Mouse (Mus musculus) spleen, adult 18-20 months (tissue): Measurements from ENCODE around the gene Clstn2.

ENCODE experiments used
- DNase-seq, 2 experiments: peaks; one replicate each; pipeline ENCODE4 v3.0.0; 2022; ENCODE audit warnings: mixed read lengths in 2 of 2

Clstn2 gene

DNA sequence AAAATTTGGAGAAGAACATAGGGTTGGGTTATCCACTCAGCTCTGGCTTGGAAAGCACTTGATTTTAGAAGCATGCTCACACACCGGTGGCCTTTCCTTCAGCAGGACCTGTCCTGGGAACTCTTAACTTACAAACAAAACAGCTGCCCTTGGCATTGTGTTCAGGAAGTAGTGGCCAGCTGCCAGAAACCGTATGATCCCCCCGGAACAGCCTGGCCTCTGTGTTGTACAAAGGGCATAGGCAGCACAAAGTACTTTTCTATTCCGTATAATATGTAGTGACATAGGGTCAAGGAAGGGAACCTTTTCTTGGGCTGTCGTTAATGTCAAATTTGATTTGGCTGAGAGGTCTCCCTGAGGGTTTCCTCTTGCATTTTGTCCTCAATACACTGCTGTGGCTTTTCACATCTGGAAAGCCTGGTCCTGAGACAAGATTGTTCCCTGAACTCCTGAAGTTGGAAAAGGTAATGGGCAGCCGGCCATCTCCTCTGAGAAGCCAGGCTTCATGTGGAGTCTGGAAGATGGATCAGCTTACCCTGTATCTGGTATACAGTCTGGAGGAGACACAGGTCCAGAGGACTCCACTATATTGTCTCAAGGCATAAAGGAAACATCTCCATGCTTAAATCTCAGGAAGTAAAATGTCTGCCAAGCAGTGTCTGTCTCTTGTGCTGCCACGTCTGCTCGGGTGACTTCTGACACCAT is 494.8 kb downstream of the Clstn2 start:
- DNase-seq: no peak

- DNase-seq: no peak
These were observed 498.8 kb downstream of the Clstn2 start for GRCm38 (mm10) chr9:97534196-97534595.

GRCm38 (mm10) chr9:97533306-97533705 is 499.7 kb downstream of the Clstn2 start:
- DNase-seq: no peak

DNA sequence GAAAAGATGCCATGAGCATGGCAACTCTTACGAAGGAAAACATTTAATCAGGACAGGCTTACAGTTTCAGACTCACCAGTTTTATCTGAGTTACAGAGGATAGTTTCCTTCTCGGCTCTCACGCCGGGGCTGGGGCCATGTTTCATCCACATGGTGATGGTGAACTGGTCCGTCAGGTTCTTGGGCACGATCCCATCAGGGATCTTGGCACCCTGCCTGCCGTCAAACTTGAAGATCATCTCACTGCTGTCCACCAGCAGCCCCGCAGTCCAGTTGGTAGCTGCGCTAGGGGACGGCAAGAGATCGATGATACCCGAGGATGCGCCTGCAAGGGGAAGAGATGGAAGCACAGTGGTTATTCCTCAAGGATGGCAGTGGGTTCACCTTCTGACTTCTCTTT is 500.4 kb downstream of the Clstn2 start:
- no peak for DNase-seq

GRCm38 (mm10) chr9:97527926-97528325 is 505.1 kb downstream of the Clstn2 start:
- DNase-seq: no peak

- DNase-seq: no peak
These were observed 505.7 kb downstream of the Clstn2 start for GRCm38 (mm10) chr9:97527276-97527675.

DNA sequence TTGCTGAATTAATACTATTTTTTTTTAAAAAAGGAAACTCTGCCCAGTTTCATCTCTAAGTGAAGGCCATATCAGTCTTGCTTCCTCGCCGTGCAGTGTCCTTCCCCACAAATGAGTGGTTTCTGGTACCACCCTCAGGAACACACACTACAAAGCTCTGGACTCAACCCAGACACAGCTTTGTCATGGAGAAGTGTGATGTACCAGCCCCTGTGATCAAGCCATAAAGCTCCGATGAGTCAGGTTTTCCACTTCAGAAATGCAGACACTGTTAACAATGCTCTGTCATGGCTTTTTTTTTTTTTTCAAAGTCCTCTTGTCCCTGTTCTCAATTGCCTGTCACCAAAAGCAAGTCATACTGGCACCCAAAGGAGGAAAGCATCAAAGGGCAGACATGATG is 507.4 kb downstream of the Clstn2 start:
- no peak for DNase-seq

GRCm38 (mm10) chr9:97524861-97525260 is 508.1 kb downstream of the Clstn2 start:
- DNase-seq: no peak

DNA sequence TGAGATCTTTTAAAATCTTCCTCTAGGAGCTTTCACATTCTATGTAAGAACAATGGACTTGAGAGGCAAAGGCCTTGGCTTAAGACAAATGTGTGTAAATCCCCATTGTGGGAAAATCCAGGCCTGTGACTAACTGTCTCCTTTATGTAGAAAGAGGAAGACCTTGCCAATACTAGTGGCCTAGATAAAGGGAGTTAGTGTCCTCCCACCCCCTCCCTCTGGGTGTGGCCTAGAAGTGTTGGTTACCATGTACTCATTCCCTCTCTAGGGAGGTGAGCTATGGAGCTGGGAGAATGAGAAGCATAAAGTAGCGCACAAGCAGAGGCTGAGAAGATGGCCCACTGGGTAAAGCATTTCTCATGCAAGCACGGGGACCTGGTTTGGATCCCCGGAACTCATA is 512.2 kb downstream of the Clstn2 start:
- DNase-seq: no peak

DNA sequence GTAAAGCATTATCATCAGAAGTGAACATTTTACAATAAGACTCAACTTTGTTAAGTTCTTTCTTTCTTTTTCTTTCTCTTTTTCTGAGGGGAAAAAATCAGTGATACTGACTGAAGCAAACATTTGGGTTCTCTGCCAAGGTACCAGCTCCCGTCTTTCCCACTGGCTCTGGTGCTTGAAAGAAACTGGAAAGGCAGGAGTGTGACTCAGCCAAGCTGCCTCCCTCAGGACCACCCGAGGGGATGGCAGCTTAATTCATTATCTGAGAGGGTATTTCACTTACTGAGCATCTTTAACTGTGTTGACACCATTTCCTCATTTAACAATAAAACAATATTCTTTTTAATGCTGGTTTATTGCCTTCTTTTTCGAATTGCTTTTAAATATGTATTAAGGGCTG is 516.0 kb downstream of the Clstn2 start:
- no peak for DNase-seq

GRCm38 (mm10) chr9:97514639-97515038 is 518.3 kb downstream of the Clstn2 start:
- no peak for DNase-seq

DNA sequence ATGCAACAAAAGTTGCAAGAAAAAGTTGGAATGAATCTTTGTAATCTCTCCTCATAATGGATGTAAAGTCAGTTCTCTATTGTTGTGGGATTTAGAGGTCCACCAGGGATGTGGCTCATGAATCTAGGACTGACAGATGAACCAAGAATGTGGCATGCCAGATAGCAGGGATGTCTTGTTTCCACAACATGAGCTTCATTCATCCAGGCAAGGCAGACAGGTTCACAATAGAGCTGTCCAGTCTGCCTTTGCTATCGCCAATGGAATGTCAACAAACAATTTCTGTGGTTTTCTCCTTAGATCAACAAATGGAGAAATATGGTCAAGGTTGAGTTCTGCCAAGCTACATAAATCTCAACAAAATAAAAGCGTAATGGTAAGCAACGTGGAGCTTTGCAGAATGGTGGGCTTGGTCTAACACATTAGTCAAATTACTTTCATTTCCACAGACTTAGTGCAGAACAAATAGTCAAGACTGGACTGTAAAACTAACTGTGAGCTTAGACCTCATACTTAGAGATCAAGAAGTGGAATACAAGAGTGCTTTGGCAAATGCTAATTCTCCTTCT is 520.6 kb downstream of the Clstn2 start:
- DNase-seq: no peak

DNA sequence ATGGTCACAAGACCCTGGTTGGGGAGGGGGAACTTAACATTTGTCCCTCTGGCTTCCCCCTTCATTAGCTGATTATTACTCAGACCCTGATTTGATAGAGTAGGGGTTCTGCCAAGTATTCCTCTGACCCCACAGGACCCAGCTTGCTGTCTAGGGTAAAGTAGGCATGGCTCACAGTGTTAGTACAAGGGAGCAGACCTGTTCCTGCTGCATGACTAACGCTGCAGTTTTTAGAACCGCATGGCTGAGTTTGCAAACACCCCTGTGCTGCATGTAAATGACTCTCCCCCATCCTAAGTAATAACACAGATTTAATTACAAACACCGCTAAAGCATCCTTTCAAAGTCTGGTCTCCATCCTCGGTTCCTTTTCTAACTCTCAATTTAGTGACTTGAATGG is 531.6 kb downstream of the Clstn2 start:
- no peak for DNase-seq

DNA sequence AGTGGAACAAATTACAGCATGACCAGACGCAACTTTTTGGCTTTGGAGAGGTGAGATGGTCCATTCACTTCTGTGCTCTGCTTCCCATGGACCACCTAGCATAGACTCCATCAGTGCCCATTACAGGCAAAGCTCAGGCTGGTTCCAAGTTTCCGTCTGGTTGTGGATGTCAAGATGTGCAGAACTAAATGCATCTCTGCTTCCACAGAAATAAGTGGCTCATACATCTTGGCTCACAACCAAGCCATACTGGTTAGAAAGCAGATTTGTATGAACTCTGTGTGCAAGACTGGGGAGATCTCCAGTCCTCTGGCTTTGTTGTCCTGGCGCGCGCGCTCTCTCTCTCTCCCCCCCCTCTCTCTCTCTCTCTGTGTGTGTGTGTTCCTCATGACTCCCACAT is 537.9 kb downstream of the Clstn2 start:
- no peak for DNase-seq

- DNase-seq: no peak
These were observed 541.4 kb downstream of the Clstn2 start for GRCm38 (mm10) chr9:97491626-97492025.

- DNase-seq: no peak
These were observed 542.3 kb downstream of the Clstn2 start for GRCm38 (mm10) chr9:97490591-97491176.

- DNase-seq: no peak
These were observed 546.2 kb downstream of the Clstn2 start for GRCm38 (mm10) chr9:97486826-97487225.

- no peak for DNase-seq
These were observed 551.8 kb downstream of the Clstn2 start for GRCm38 (mm10) chr9:97481187-97481586.

- DNase-seq: no peak
These were observed 556.0 kb downstream of the Clstn2 start for GRCm38 (mm10) chr9:97476961-97477360.

DNA sequence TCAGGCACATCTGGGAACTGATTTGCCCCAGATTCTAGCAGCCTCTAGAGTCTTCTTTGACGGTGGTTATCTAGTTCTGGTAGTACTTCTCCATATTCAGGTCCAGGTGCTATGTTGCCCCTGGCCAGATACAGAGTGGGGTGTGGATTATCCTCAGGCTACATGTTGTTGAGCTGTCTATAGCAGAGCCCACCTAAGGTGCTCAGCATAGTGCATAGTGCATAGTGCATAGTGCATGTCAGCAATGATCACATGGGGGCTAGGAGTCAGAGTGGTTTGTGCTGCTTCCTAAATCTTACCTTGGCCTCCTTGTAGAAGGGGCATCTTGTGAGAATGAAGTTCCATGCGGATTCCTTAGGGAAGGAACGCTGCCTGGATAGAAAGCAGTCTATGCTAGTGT is 556.5 kb downstream of the Clstn2 start:
- no peak for DNase-seq

- no peak for DNase-seq
These were observed 558.1 kb downstream of the Clstn2 start for GRCm38 (mm10) chr9:97474896-97475295.

DNA sequence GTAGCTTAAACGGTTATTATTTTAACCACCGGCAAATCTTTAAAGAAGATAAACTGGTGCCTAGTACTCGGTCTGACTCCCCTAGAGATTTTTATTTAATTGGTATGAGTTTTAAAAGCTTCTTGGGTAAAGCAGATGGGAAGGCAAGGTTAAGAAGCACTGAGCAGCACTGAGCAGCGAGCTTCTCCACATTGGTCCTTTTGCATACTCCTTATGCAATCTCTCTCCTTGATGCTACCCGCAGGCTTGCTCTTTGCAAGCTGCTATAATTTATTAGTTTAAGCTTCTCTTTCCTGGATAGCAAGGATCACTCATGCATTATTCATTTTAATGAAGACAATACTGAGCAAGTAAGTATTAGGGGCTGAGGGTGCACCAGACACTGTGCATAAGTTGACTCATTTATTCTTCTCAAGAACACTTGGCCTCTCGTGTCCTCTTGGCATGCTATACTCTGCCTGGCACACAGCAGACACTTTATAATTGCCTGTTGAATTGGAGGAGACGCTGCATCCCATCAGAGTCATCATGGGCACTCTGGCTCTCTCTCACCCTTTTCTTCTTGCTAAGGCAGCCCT is 561.9 kb downstream of the Clstn2 start:
- DNase-seq: no peak

DNA sequence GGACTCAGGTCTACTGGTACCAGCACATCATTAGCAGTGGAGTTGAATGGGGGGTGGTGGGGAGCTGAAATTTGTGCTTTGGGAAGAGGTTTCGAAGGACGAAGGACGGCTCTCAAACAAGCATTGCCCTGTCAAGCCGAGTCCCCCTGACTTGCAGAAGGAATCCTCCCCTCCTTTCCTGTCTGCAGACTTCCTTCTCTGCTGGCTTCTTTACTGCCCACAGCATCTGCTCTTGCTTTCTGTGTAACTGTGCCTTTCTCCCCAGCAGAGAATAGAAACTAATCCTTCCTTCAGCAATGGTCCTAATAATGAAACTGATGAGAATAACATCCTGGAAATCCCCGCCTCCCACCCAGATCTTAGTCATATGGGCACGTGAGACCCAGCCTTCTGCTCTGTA is 572.5 kb downstream of the Clstn2 start:
- DNase-seq: no peak

DNA sequence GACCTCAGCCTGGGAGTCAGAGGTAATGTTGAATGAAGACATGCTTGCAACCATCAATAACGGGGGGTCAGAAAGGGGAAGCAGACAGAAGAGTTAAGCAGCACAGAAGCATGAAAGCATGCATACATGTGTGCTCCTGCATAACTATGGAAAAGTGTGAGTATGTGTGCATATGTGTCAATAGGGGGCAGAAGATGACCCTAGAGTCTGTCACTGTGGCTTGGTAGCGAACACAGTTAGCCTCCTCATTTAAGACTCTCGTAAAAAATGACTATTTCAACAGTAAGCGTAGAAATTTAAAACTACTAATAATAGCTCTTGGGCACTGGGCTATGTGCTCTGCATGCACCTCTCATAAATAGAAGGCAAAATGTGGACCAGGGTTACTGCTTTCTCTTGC is 573.2 kb downstream of the Clstn2 start:
- DNase-seq: no peak
